In the genomic region with DNA sequence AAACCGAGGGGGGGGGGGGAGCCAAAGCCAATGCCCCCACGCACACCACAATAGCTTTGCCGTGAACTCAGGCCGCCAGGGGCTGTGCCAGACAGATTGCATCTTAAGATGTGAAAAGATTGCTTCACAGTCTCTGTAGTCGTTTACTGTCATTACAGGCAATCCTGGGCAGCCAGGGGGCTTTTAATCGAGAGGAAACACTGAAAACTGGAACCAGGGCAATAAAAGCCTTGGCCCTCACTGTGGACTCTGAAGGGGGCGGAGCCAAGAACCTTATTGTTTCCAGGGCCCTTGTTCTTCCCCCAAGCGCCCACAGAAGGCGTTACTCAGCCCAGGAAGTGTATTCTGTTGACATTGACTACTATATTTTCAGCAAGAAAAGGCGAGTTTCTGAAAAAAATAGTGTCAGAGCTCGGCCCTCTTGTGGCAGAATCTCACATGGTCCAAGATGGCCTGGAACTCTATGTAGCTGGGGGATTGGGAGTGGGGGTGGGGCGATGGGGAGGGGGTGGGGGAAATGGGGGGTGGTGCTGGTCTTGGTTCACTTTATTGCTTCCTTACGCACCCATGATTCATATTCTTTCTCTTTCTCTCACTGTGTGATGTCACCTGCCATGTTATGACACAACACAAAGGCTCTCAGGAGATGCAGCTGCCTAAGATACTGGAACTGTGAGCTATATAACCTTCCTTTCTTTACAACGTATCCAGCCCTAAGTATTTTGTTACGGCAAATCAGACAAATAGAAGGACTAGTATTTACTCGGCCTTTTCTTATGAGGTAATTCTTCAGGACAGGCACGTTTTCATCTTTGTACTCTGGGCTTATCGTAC, we compare ENCODE assay signal across 9 mouse cellular contexts. TPM values are rescaled to one million over a fixed set of nuclear protein-coding genes. Genes with fewer than 3 reads are reported as not detected.
A peak's percentile ranks its signal among the peaks of the same experiment; 100 is the strongest.
DNase-seq lines count a peak whose midpoint lies in the region; ATAC-seq lines count a peak whose summit lies in the region.
"Had no signal": no experiment of that assay in that cellular context is flagged by ENCODE, and none has a peak within 500 bp of the region (broad histone marks: within the 10 kb centered on the region; RNA-seq: fewer than 3 reads in every experiment).

No protein-coding gene starts in this region.

- peak overlapping the region; percentile 75 for H3K27ac ChIP-seq in embryonic facial prominence, embryonic 14.5 days (replicated peaks; ENCODE audit: low read depth, low read length)
- no peak overlapping the region for H3K27ac ChIP-seq in intestine, embryonic 16.5 days (ENCODE audit: low read length)
- H3K27ac ChIP-seq in midbrain, embryonic 16.5 days (ENCODE audit: low read length), result peak overlapping the region; percentile 95
- H3K27ac ChIP-seq: liver, embryonic 14.5 days had no signal

- H3K9me3 ChIP-seq in embryonic facial prominence, embryonic 14.5 days (ENCODE audit: control insufficient read depth, low read length), result no peaks in the 10 kb centered on the region
- no peaks in the 10 kb centered on the region for H3K9me3 ChIP-seq in intestine, embryonic 16.5 days (ENCODE audit: control insufficient read depth, low read length)
- H3K9me3 ChIP-seq in midbrain, embryonic 16.5 days (replicated peaks; ENCODE audit: control insufficient read depth, low read length, poor library complexity, severe bottlenecking), result no peaks in the 10 kb centered on the region

- H3K9ac ChIP-seq in embryonic facial prominence, embryonic 14.5 days (ENCODE audit: low read depth, low read length), result no peak overlapping the region
- no peak overlapping the region for H3K9ac ChIP-seq in intestine, embryonic 16.5 days (ENCODE audit: low read depth, low read length)
- H3K9ac ChIP-seq in midbrain, embryonic 16.5 days (ENCODE audit: low read depth, low read length), result peak overlapping the region; percentile 46
- H3K9ac ChIP-seq: liver, embryonic 14.5 days had no signal

- H3K36me3 ChIP-seq in embryonic facial prominence, embryonic 14.5 days (ENCODE audit: control insufficient read depth, insufficient read depth, low read length), result no peaks in the 10 kb centered on the region
- no peaks in the 10 kb centered on the region for H3K36me3 ChIP-seq in intestine, embryonic 16.5 days (ENCODE audit: control insufficient read depth, insufficient read depth, low read length)
- no peaks in the 10 kb centered on the region for H3K36me3 ChIP-seq in midbrain, embryonic 16.5 days (ENCODE audit: control insufficient read depth, insufficient read depth, low read length)

- H3K4me3 ChIP-seq in embryonic facial prominence, embryonic 14.5 days (ENCODE audit: low read depth, low read length), result no peak overlapping the region
- H3K4me3 ChIP-seq in intestine, embryonic 16.5 days (ENCODE audit: low read length), result no peak overlapping the region
- H3K4me3 ChIP-seq in midbrain, embryonic 16.5 days (ENCODE audit: low read depth, low read length), result no peak overlapping the region; the same call in 1 of the 2 replicates

- peak overlapping the region; percentile 35 for H3K4me2 ChIP-seq in embryonic facial prominence, embryonic 14.5 days (ENCODE audit: low read depth, low read length)
- no peak overlapping the region for H3K4me2 ChIP-seq in intestine, embryonic 16.5 days (ENCODE audit: low read depth, low read length)
- H3K4me2 ChIP-seq in midbrain, embryonic 16.5 days (ENCODE audit: low read length), result peak overlapping the region; percentile 45

- peak; percentile 34 to 40 for DNase-seq in right cerebral cortex, postnatal 10 days (ENCODE audit: low spot score in 2 of 2)
- DNase-seq in right cerebral cortex, postnatal 36 days (ENCODE audit: low spot score in 2 of 2), result no peak
- DNase-seq in embryonic facial prominence, embryonic 14.5 days (ENCODE audit: low spot score), result peak; percentile 35
- DNase-seq in urinary bladder, adult 2 months (ENCODE audit: low spot score), result no peak
- no peak for DNase-seq in frontal cortex, postnatal 25 days (ENCODE audit: low spot score in 2 of 2)
- DNase-seq in cerebellum, adult 8-10 months, result no peak

- WGBS in embryonic facial prominence, embryonic 14.5 days, result 63% methylated on average over 18 of the region's 18 CpGs
- WGBS in intestine, embryonic 16.5 days, result 67% methylated on average over 18 of the region's 18 CpGs
- 33% methylated on average over 18 of the region's 18 CpGs for WGBS in midbrain, embryonic 16.5 days

- peaks cover 6% of the 10 kb centered on the region for H3K4me1 ChIP-seq in embryonic facial prominence, embryonic 14.5 days (ENCODE audit: control insufficient read depth, insufficient read depth, low read length)
- H3K4me1 ChIP-seq in intestine, embryonic 16.5 days (ENCODE audit: control insufficient read depth, insufficient read depth, low read length), result 0 out of 2 replicates have a peak, but pooled peaks cover 6% of the 10 kb centered on the region
- peaks cover 25% of the 10 kb centered on the region for H3K4me1 ChIP-seq in midbrain, embryonic 16.5 days (ENCODE audit: control insufficient read depth, insufficient read depth, low read length)

- no peaks in the 10 kb centered on the region for H3K27me3 ChIP-seq in embryonic facial prominence, embryonic 14.5 days (replicated peaks; ENCODE audit: control insufficient read depth, insufficient read depth, low read length)
- no peaks in the 10 kb centered on the region for H3K27me3 ChIP-seq in intestine, embryonic 16.5 days (replicated peaks; ENCODE audit: control insufficient read depth, insufficient read depth, low read length)
- no peaks in the 10 kb centered on the region for H3K27me3 ChIP-seq in midbrain, embryonic 16.5 days (ENCODE audit: control insufficient read depth, insufficient read depth, low read depth, low read length)

- ATAC-seq in embryonic facial prominence, embryonic 14.5 days (ENCODE audit: low read depth), result peak; percentile 41; the same call in 1 of the 2 replicates
- peak; percentile 50 for ATAC-seq in intestine, embryonic 16.5 days
- ATAC-seq in midbrain, embryonic 16.5 days, result peak; percentile 57

RNA-seq across cellular contexts. Expression of gene Chrna9, which starts 16.2 kb away (rescaled TPM):
- 1.00 and 2.2 TPM in 2 replicates for polyA plus RNA-seq in embryonic facial prominence, embryonic 14.5 days (2014; fragmentation: Nextera tagmentation; extraction: Ambion mirVana)
- not detected in 2 replicates for polyA plus RNA-seq in intestine, embryonic 16.5 days (2015; fragmentation: Nextera tagmentation; extraction: Ambion mirVana)
- not detected in 2 replicates for polyA plus RNA-seq in midbrain, embryonic 16.5 days (2015; fragmentation: Nextera tagmentation; extraction: Ambion mirVana)
- not detected in 2 replicates for polyA plus RNA-seq in urinary bladder, adult 2 months (2012; rRNA removed)
- polyA plus RNA-seq: liver, embryonic 14.5 days had no signal

RNA-seq across cellular contexts. Expression of gene 9130230L23Rik, which starts 53.2 kb away (rescaled TPM):
- 0.20 and 0.45 TPM in 2 replicates for polyA plus RNA-seq in embryonic facial prominence, embryonic 14.5 days (2014; fragmentation: Nextera tagmentation; extraction: Ambion mirVana)
- polyA plus RNA-seq in intestine, embryonic 16.5 days (2015; fragmentation: Nextera tagmentation; extraction: Ambion mirVana), result 2.0 and 2.5 TPM in 2 replicates
- polyA plus RNA-seq in midbrain, embryonic 16.5 days (2015; fragmentation: Nextera tagmentation; extraction: Ambion mirVana), result not detected in 2 replicates
- 1.5 and 1.8 TPM in 2 replicates for polyA plus RNA-seq in urinary bladder, adult 2 months (2012; rRNA removed)

Comparison
In these comparisons a context has a peak if more than half of its experiments do, and no peak if none do; other contexts are left out.
1. DNase-seq: peak in right cerebral cortex, postnatal 10 days (2 of 2) and embryonic facial prominence, embryonic 14.5 days (single experiment); none in right cerebral cortex, postnatal 36 days (0 of 2), urinary bladder, adult 2 months (single experiment), frontal cortex, postnatal 25 days (0 of 2) and cerebellum, adult 8-10 months (single experiment).
2. Peak in every context shown above with its lines, with median percentiles within 50 percentile points of each other: ATAC-seq.